Mouse (Mus musculus): ENCODE data around the gene Flrt2. TPM values are rescaled to one million over a fixed set of nuclear protein-coding genes. Genes with fewer than 3 reads are reported as not detected.
"Not testable (repeated sequence)": the region's sequence is repeated elsewhere in the genome, so short reads cannot be mapped to it uniquely, and the experiment has no call there.

Gene Flrt2
- polyA plus RNA-seq (2016; fragmentation: Nextera tagmentation; extraction: Ambion mirVana): 28.9 and 31.6 TPM in 2 replicates

- H3K27ac ChIP-seq (replicated peaks): no peak within 1 kb of the TSS
- ATAC-seq (ENCODE audit: low FRiP score, low read depth): no peak
- WGBS: under 1% methylated on average over 32 of the region's 32 CpGs
- no peaks in the 10 kb centered on the region for H3K9me3 ChIP-seq
- peak within 1 kb of the TSS; percentile 51 for H3K9ac ChIP-seq (replicated peaks)
- peaks cover 34% of the 10 kb centered on the region for H3K27me3 ChIP-seq
- H3K4me1 ChIP-seq: peaks cover 35% of the 10 kb centered on the region
- H3K36me3 ChIP-seq: no peaks in the 10 kb centered on the region
- peak within 1 kb of the TSS; percentile 84 for H3K4me2 ChIP-seq (replicated peaks)
- H3K4me3 ChIP-seq: peak within 1 kb of the TSS; percentile 75
These were observed at the start of gene Flrt2 for GRCm38 (mm10) chr12:95691961-95692767. Gene Flrt2, plus strand, starts transcription at chr12:95692226.

GRCm38 (mm10) chr12:95642226-95642625, 49.8 kb upstream of the Flrt2 start:
- Histone ChIP-seq H3K4me3 (no peak overlapping the region), H3K36me3 (no peaks in the 10 kb centered on the region), H3K27me3 (no peaks in the 10 kb centered on the region), H3K27ac (replicated peaks) (no peak overlapping the region), H3K9ac (replicated peaks) (no peak overlapping the region), H3K9me3 (no peaks in the 10 kb centered on the region), H3K4me1 (no peaks in the 10 kb centered on the region), H3K4me2 (replicated peaks) (no peak overlapping the region)
- WGBS: 70% methylated on average over 3 of the region's 3 CpGs
- ATAC-seq (ENCODE audit: low FRiP score, low read depth): no peak

GRCm38 (mm10) chr12:95647179-95647578, 44.8 kb upstream of the Flrt2 start:
- not testable (repeated sequence) for H3K9me3 ChIP-seq; H3K36me3 ChIP-seq; H3K4me1 ChIP-seq; H3K4me3 ChIP-seq; H3K27ac ChIP-seq (replicated peaks); H3K4me2 ChIP-seq (replicated peaks); H3K9ac ChIP-seq (replicated peaks); ATAC-seq (ENCODE audit: low FRiP score, low read depth); H3K27me3 ChIP-seq
- 90% methylated on average over 4 of the region's 6 CpGs for WGBS

GRCm38 (mm10) chr12:95652172-95653156, 39.6 kb upstream of the Flrt2 start:
- Histone ChIP-seq H3K27me3 (no peaks in the 10 kb centered on the region), H3K9me3 (no peaks in the 10 kb centered on the region), H3K27ac (replicated peaks) (no peak overlapping the region), H3K9ac (replicated peaks) (no peak overlapping the region), H3K4me3 (no peak overlapping the region), H3K36me3 (no peaks in the 10 kb centered on the region), H3K4me2 (replicated peaks) (no peak overlapping the region), H3K4me1 (no peaks in the 10 kb centered on the region)
- no peak for ATAC-seq (ENCODE audit: low FRiP score, low read depth)
- WGBS: 89% methylated on average over 4 of the region's 4 CpGs

GRCm38 (mm10) chr12:95656594-95656993, 35.4 kb upstream of the Flrt2 start:
- Histone ChIP-seq H3K9me3 (no peaks in the 10 kb centered on the region), H3K4me2 (replicated peaks) (no peak overlapping the region), H3K4me1 (no peaks in the 10 kb centered on the region), H3K36me3 (no peaks in the 10 kb centered on the region), H3K27ac (replicated peaks) (no peak overlapping the region), H3K27me3 (no peaks in the 10 kb centered on the region), H3K9ac (replicated peaks) (no peak overlapping the region), H3K4me3 (no peak overlapping the region)
- 86% methylated on average over 4 of the region's 4 CpGs for WGBS
- no peak for ATAC-seq (ENCODE audit: low FRiP score, low read depth)

GRCm38 (mm10) chr12:95667296-95667695, 24.7 kb upstream of the Flrt2 start:
- H3K36me3 ChIP-seq: no peaks in the 10 kb centered on the region
- H3K4me2 ChIP-seq (replicated peaks): no peak overlapping the region
- no peak overlapping the region for H3K27ac ChIP-seq (replicated peaks)
- H3K27me3 ChIP-seq: no peaks in the 10 kb centered on the region
- WGBS: 85% methylated on average over 5 of the region's 5 CpGs
- no peaks in the 10 kb centered on the region for H3K9me3 ChIP-seq
- no peaks in the 10 kb centered on the region for H3K4me1 ChIP-seq
- H3K4me3 ChIP-seq: no peak overlapping the region
- no peak overlapping the region for H3K9ac ChIP-seq (replicated peaks)
- ATAC-seq (ENCODE audit: low FRiP score, low read depth): no peak

GRCm38 (mm10) chr12:95675711-95676110, 16.3 kb upstream of the Flrt2 start:
- Histone ChIP-seq H3K4me3 (no peak overlapping the region), H3K9ac (replicated peaks) (no peak overlapping the region), H3K27ac (replicated peaks) (no peak overlapping the region), H3K36me3 (no peaks in the 10 kb centered on the region), H3K9me3 (no peaks in the 10 kb centered on the region), H3K4me2 (replicated peaks) (no peak overlapping the region), H3K4me1 (no peaks in the 10 kb centered on the region), H3K27me3 (no peaks in the 10 kb centered on the region)
- WGBS: 90% methylated on average over 5 of the region's 5 CpGs
- no peak for ATAC-seq (ENCODE audit: low FRiP score, low read depth)

GRCm38 (mm10) chr12:95690819-95691218, 1.2 kb upstream of the Flrt2 start:
- WGBS: 4% methylated on average over 9 of the region's 9 CpGs
- no peak for ATAC-seq (ENCODE audit: low FRiP score, low read depth)
- Histone ChIP-seq H3K9ac (replicated peaks) (no peak overlapping the region), H3K27me3 (peaks cover 34% of the 10 kb centered on the region), H3K27ac (replicated peaks) (no peak overlapping the region), H3K9me3 (no peaks in the 10 kb centered on the region), H3K4me2 (replicated peaks) (peak overlapping the region; percentile 25; the same call in 1 of the 2 replicates), H3K36me3 (no peaks in the 10 kb centered on the region), H3K4me3 (no peak overlapping the region), H3K4me1 (peaks cover 29% of the 10 kb centered on the region)

GRCm38 (mm10) chr12:95692948-95693650, 1.1 kb downstream of the Flrt2 start:
- Histone ChIP-seq H3K9ac (replicated peaks) (peak overlapping the region; percentile 11; the same call in 1 of the 2 replicates), H3K36me3 (no peaks in the 10 kb centered on the region), H3K27ac (replicated peaks) (no peak overlapping the region), H3K4me3 (peak overlapping the region; percentile 75), H3K4me1 (peaks cover 39% of the 10 kb centered on the region), H3K27me3 (peaks cover 34% of the 10 kb centered on the region), H3K9me3 (no peaks in the 10 kb centered on the region), H3K4me2 (replicated peaks) (peak overlapping the region; percentile 84)
- no peak for ATAC-seq (ENCODE audit: low FRiP score, low read depth)
- WGBS: under 1% methylated on average over 13 of the region's 13 CpGs

- peak; percentile 17 for ATAC-seq (ENCODE audit: low FRiP score, low read depth)
- H3K27me3 ChIP-seq: peaks cover 34% of the 10 kb centered on the region
- H3K4me3 ChIP-seq: peak overlapping the region; percentile 75
- 0 out of 2 replicates have a peak overlapping the region, but pooled peaks have one; percentile 75 for H3K9ac ChIP-seq (replicated peaks)
- peaks cover 39% of the 10 kb centered on the region for H3K4me1 ChIP-seq
- no peak overlapping the region for H3K27ac ChIP-seq (replicated peaks)
- H3K9me3 ChIP-seq: no peaks in the 10 kb centered on the region
- WGBS: under 1% methylated on average over 28 of the region's 28 CpGs
- H3K36me3 ChIP-seq: no peaks in the 10 kb centered on the region
- H3K4me2 ChIP-seq (replicated peaks): peak overlapping the region; percentile 84
These were observed 1.8 kb downstream of the Flrt2 start for GRCm38 (mm10) chr12:95693651-95694471.

GRCm38 (mm10) chr12:95694507-95694906, 2.5 kb downstream of the Flrt2 start:
- WGBS: 0% methylated on average over 8 of the region's 8 CpGs
- Histone ChIP-seq H3K36me3 (no peaks in the 10 kb centered on the region), H3K4me3 (peak overlapping the region; percentile 75), H3K9me3 (no peaks in the 10 kb centered on the region), H3K27ac (replicated peaks) (peak overlapping the region; percentile 81; the same call in 1 of the 2 replicates), H3K4me1 (peaks cover 41% of the 10 kb centered on the region), H3K27me3 (peaks cover 34% of the 10 kb centered on the region), H3K4me2 (replicated peaks) (peak overlapping the region; percentile 84), H3K9ac (replicated peaks) (peak overlapping the region; percentile 75; the same call in 1 of the 2 replicates)
- no peak for ATAC-seq (ENCODE audit: low FRiP score, low read depth)

Data from midbrain, embryonic 12.5 days (tissue).